Comparison of ENCODE assay signal across 19 mouse cellular contexts in genomic region chr2:166207145-166207508, GRCm38 (mm10). TPM values are rescaled to one million over a fixed set of nuclear protein-coding genes. Genes with fewer than 3 reads are reported as not detected.
DNase-seq lines count a peak whose midpoint lies in the region; ATAC-seq lines count a peak whose summit lies in the region.
"Had no signal": no experiment of that assay in that cellular context is flagged by ENCODE, and none has a peak within 500 bp of the region (broad histone marks: within the 10 kb centered on the region; RNA-seq: fewer than 3 reads in every experiment).

No protein-coding gene starts in this region.

- no peaks in the 10 kb centered on the region for H3K27me3 ChIP-seq in heart, embryonic 11.5 days (ENCODE audit: control insufficient read depth, insufficient read depth, low read length)
- H3K27me3 ChIP-seq in kidney, embryonic 15.5 days, result no peaks in the 10 kb centered on the region
- H3K27me3 ChIP-seq in limb, embryonic 12.5 days, result no peaks in the 10 kb centered on the region
- H3K27me3 ChIP-seq: embryonic facial prominence, embryonic 15.5 days; forebrain, embryonic 12.5 days; lung, embryonic 15.5 days had no signal

- H3K27ac ChIP-seq in heart, embryonic 11.5 days (ENCODE audit: low read depth, low read length), result no peak overlapping the region
- H3K27ac ChIP-seq in kidney, embryonic 15.5 days, result peak overlapping the region; percentile 67
- peak overlapping the region; percentile 54; the same call in 1 of the 2 replicates for H3K27ac ChIP-seq in limb, embryonic 12.5 days
- H3K27ac ChIP-seq: embryonic facial prominence, embryonic 15.5 days; forebrain, embryonic 12.5 days; layer of hippocampus, adult 2 months; left cerebral cortex, adult 2 months; lung, embryonic 15.5 days had no signal

- H3K4me1 ChIP-seq in heart, embryonic 11.5 days (ENCODE audit: control insufficient read depth, insufficient read depth, low read length), result peaks cover 27% of the 10 kb centered on the region
- H3K4me1 ChIP-seq in kidney, embryonic 15.5 days, result peaks cover 14% of the 10 kb centered on the region
- peaks cover 44% of the 10 kb centered on the region for H3K4me1 ChIP-seq in limb, embryonic 12.5 days (replicated peaks)
- H3K4me1 ChIP-seq: lung, embryonic 15.5 days had no signal

- H3K9ac ChIP-seq in heart, embryonic 11.5 days (ENCODE audit: low read depth, low read length), result no peak overlapping the region
- no peak overlapping the region for H3K9ac ChIP-seq in kidney, embryonic 15.5 days
- no peak overlapping the region for H3K9ac ChIP-seq in limb, embryonic 12.5 days (replicated peaks)
- H3K9ac ChIP-seq: embryonic facial prominence, embryonic 15.5 days; forebrain, embryonic 12.5 days; lung, embryonic 15.5 days had no signal

- ATAC-seq in heart, embryonic 11.5 days (replicated peaks; ENCODE audit: insufficient number of reproducible peaks, low FRiP score, low TSS enrichment), result no peak
- no peak; the same call in 1 of the 2 replicates for ATAC-seq in kidney, embryonic 15.5 days (replicated peaks; ENCODE audit: low FRiP score)
- no peak for ATAC-seq in limb, embryonic 12.5 days (ENCODE audit: insufficient number of reproducible peaks, insufficient read depth, low FRiP score, low TSS enrichment, low read depth)
- ATAC-seq: midbrain, embryonic 16.5 days had no signal

- no peak overlapping the region for H3K4me3 ChIP-seq in heart, embryonic 11.5 days (ENCODE audit: low read depth, low read length)
- H3K4me3 ChIP-seq in kidney, embryonic 15.5 days (replicated peaks), result no peak overlapping the region
- no peak overlapping the region for H3K4me3 ChIP-seq in limb, embryonic 12.5 days (replicated peaks)
- H3K4me3 ChIP-seq: embryonic facial prominence, embryonic 15.5 days; forebrain, embryonic 12.5 days; layer of hippocampus, adult 2 months; left cerebral cortex, adult 2 months; lung, embryonic 15.5 days had no signal

- H3K4me2 ChIP-seq in heart, embryonic 11.5 days, result no peak overlapping the region
- no peak overlapping the region for H3K4me2 ChIP-seq in kidney, embryonic 15.5 days
- H3K4me2 ChIP-seq in limb, embryonic 12.5 days, result no peak overlapping the region
- H3K4me2 ChIP-seq: embryonic facial prominence, embryonic 15.5 days; forebrain, embryonic 12.5 days; liver, embryonic 11.5 days; lung, embryonic 15.5 days had no signal

- no peaks in the 10 kb centered on the region for H3K9me3 ChIP-seq in heart, embryonic 11.5 days (replicated peaks; ENCODE audit: control insufficient read depth, low read length)
- H3K9me3 ChIP-seq in kidney, embryonic 15.5 days (replicated peaks), result no peaks in the 10 kb centered on the region
- no peaks in the 10 kb centered on the region for H3K9me3 ChIP-seq in limb, embryonic 12.5 days
- H3K9me3 ChIP-seq: embryonic facial prominence, embryonic 15.5 days; forebrain, embryonic 12.5 days; lung, embryonic 15.5 days had no signal

- H3K36me3 ChIP-seq in heart, embryonic 11.5 days (ENCODE audit: control insufficient read depth, insufficient read depth, low read length), result no peaks in the 10 kb centered on the region
- no peaks in the 10 kb centered on the region for H3K36me3 ChIP-seq in kidney, embryonic 15.5 days
- no peaks in the 10 kb centered on the region for H3K36me3 ChIP-seq in limb, embryonic 12.5 days
- H3K36me3 ChIP-seq: embryonic facial prominence, embryonic 15.5 days; forebrain, embryonic 12.5 days; lung, embryonic 15.5 days had no signal

- WGBS in heart, embryonic 11.5 days (ENCODE audit: insufficient replicate concordance), result 64% methylated on average over 3 of the region's 3 CpGs
- WGBS in kidney, embryonic 15.5 days, result 60% methylated on average over 3 of the region's 3 CpGs
- WGBS in limb, embryonic 12.5 days, result 85% methylated on average over 3 of the region's 3 CpGs

- peak; percentile 92 for DNase-seq in heart, adult 11 months
- no peak for DNase-seq in kidney, postnatal 36 days
- peak; percentile 84 to 87 for DNase-seq in cerebellum, postnatal 10 days
- no peak for DNase-seq in thymus, postnatal 0 days (ENCODE audit: low spot score)
- DNase-seq in Muller cell, postnatal 12 days (ENCODE audit: inconsistent ontology term), result no peak
- DNase-seq: adrenal gland, adult 2 months; B cell, adult 2 months; kidney, adult 9 months; right cerebral cortex, postnatal 14 days had no signal

RNA-seq across cellular contexts. Expression of gene Sulf2, which starts 51.7 kb away (rescaled TPM):
- polyA plus RNA-seq in heart, embryonic 11.5 days (2014; fragmentation: Nextera tagmentation; extraction: Ambion mirVana), result 111 and 114 TPM in 2 replicates
- polyA plus RNA-seq in kidney, embryonic 15.5 days (2015; fragmentation: Nextera tagmentation; extraction: Ambion mirVana), result 61.0 and 65.3 TPM in 2 replicates
- polyA plus RNA-seq in limb, embryonic 12.5 days (2016; fragmentation: Nextera tagmentation; extraction: Ambion mirVana), result 176 and 187 TPM in 2 replicates
- 9.4 and 12.6 TPM in 2 replicates for polyA plus RNA-seq in thymus, postnatal 0 days (2015; fragmentation: Nextera tagmentation; extraction: Ambion mirVana)

Comparison
In these comparisons a context has a peak if more than half of its experiments do, and no peak if none do; other contexts are left out.
1. DNase-seq: peak in heart, adult 11 months (single experiment) and cerebellum, postnatal 10 days (2 of 2); none in kidney, postnatal 36 days (0 of 2), thymus, postnatal 0 days (single experiment) and Muller cell, postnatal 12 days (single experiment).